Mouse (Mus musculus): ENCODE data around the gene Insig2.

DNA sequence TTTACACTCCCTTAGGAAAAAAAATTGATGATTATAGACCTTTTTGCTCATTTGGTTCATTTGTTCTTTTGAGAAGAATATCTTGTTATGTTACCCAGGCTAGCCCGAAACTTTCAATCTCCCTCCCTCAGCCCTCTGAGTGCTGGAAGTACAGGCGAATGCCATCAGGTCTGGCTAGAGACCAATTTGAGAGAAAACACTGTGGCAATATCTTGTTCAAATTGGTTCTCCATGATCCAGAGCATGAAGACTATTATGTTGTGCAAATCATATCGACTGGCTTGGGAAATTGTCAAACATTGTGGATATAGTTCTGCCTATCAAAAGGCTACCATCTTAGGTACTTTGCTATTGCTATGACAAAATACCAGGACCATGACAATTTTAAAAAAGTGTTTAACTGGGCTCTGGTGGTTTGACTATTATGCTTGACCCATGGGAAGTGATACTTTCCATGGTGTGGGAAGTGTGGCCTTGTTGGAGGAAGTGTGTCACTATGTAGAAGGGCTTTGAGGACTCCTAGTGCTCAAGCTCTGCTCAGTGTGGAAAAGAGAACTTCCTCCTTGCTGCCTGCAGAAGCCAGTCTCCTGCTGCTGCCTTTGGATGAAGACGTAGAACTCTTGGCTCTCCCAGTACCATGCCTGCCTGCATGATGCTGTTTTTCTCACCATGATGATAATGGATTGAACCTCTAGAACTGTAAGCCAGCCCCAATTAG, 1.8 kb upstream of the Insig2 start:
- TF ChIP-seq ZC3H11A (IDR thresholded peaks at IDR 0.05; ENCODE audit: borderline replicate concordance, low read depth, low read length) (no peak), ZNF384 (IDR thresholded peaks at IDR 0.05; ENCODE audit: low read depth, low read length) (no peak), CHD2 (IDR thresholded peaks at IDR 0.05; ENCODE audit: low read depth, low read length) (no peak)
